Mouse (Mus musculus) testis, adult 2 months (tissue): ENCODE measurements at regions not wholly inside any gene's neighbourhood (a gene's known extent, or its start where the extent isn't known, plus 50 kb on each side); places are given as distances from the start of the nearest gene placed in this dataset.
"Not testable (repeated sequence)": the region's sequence is repeated elsewhere in the genome, so short reads cannot be mapped to it uniquely, and the experiment has no call there.

ENCODE experiments used
- H3K27ac ChIP-seq: fragments of 200-500 bp; 2 replicates; pipeline ENCODE4 v1.5.1; 2012; ENCODE audit warnings: low read depth, low read length; ENCODE audit not compliant: control insufficient read depth, insufficient read depth
- H3K27me3 ChIP-seq: fragments of 200-500 bp; 2 replicates; pipeline ENCODE4 v1.6.1; 2012; ENCODE audit warnings: mild to moderate bottlenecking, low read length, moderate library complexity; ENCODE audit not compliant: control insufficient read depth, insufficient read depth
- H3K36me3 ChIP-seq: fragments of 200-500 bp; 2 replicates; pipeline ENCODE4 v1.6.1; 2012; ENCODE audit warnings: mild to moderate bottlenecking, low read length; ENCODE audit not compliant: control insufficient read depth, insufficient read depth
- H3K4me1 ChIP-seq: fragments of 200-500 bp; 2 replicates; pipeline ENCODE4 v1.6.1; 2012; ENCODE audit warnings: low read length; ENCODE audit not compliant: control insufficient read depth, insufficient read depth
- H3K4me3 ChIP-seq: fragments of 200-500 bp; 2 replicates; pipeline ENCODE4 v1.5.1; 2012; ENCODE audit warnings: low read depth, mild to moderate bottlenecking, low read length, moderate library complexity, mixed read lengths; ENCODE audit not compliant: control insufficient read depth
- CTCF ChIP-seq: fragments of 200-500 bp; IDR thresholded peaks from 2 replicates; pipeline ENCODE4 v1.5.1; 2012; ENCODE audit warnings: low read depth, mild to moderate bottlenecking, inconsistent platforms, low read length, moderate library complexity; ENCODE audit not compliant: control insufficient read depth, insufficient read depth, insufficient replicate concordance
- POLR2A ChIP-seq: fragments of 200-500 bp; IDR thresholded peaks from 2 replicates; pipeline ENCODE4 v1.6.1; 2012; ENCODE audit warnings: low read depth, mild to moderate bottlenecking, inconsistent platforms, low read length, moderate library complexity; ENCODE audit not compliant: control insufficient read depth

- no peak overlapping the region for H3K4me3 ChIP-seq
- H3K27ac ChIP-seq: no peak overlapping the region
- no peaks in the 10 kb centered on the region for H3K36me3 ChIP-seq
- TF ChIP-seq CTCF: no peak
- TF ChIP-seq POLR2A: no peak
- no peaks in the 10 kb centered on the region for H3K27me3 ChIP-seq
- H3K4me1 ChIP-seq: no peaks in the 10 kb centered on the region
These were observed 367.7 kb downstream of the Tox3 start for GRCm38 (mm10) chr8:89980441-89980840.

- no peaks in the 10 kb centered on the region for H3K36me3 ChIP-seq
- no peak for TF ChIP-seq CTCF
- TF ChIP-seq POLR2A: no peak
- H3K4me3 ChIP-seq: no peak overlapping the region
- H3K27me3 ChIP-seq: no peaks in the 10 kb centered on the region
- no peak overlapping the region for H3K27ac ChIP-seq
- no peaks in the 10 kb centered on the region for H3K4me1 ChIP-seq
These were observed 385.3 kb downstream of the Tox3 start for GRCm38 (mm10) chr8:89962799-89963198.

GRCm38 (mm10) chr8:89957486-89957885 lies 390.7 kb downstream of the Tox3 start:
- TF ChIP-seq CTCF: no peak
- no peak for TF ChIP-seq POLR2A

GRCm38 (mm10) chr8:89956482-89957020 lies 391.6 kb downstream of the Tox3 start:
- Histone ChIP-seq H3K4me1 (no peaks in the 10 kb centered on the region), H3K36me3 (no peaks in the 10 kb centered on the region), H3K4me3 (no peak overlapping the region), H3K27me3 (no peaks in the 10 kb centered on the region), H3K27ac (no peak overlapping the region)
- TF ChIP-seq CTCF (no peak), POLR2A (no peak)

More at GRCm38 (mm10) chr8:89957486-89957885, 390.7 kb downstream of the Tox3 start:
- Histone ChIP-seq H3K4me3 (no peak overlapping the region), H3K36me3 (no peaks in the 10 kb centered on the region), H3K27me3 (no peaks in the 10 kb centered on the region), H3K27ac (no peak overlapping the region), H3K4me1 (no peaks in the 10 kb centered on the region)

GRCm38 (mm10) chr8:89938836-89939235 lies 409.3 kb downstream of the Tox3 start:
- H3K36me3 ChIP-seq: no peaks in the 10 kb centered on the region
- H3K4me3 ChIP-seq: no peak overlapping the region
- H3K4me1 ChIP-seq: no peaks in the 10 kb centered on the region
- TF ChIP-seq CTCF: no peak
- no peak for TF ChIP-seq POLR2A
- no peak overlapping the region for H3K27ac ChIP-seq
- H3K27me3 ChIP-seq: no peaks in the 10 kb centered on the region

GRCm38 (mm10) chr8:89934521-89934920 lies 413.6 kb downstream of the Tox3 start:
- no peaks in the 10 kb centered on the region for H3K36me3 ChIP-seq
- H3K4me3 ChIP-seq: no peak overlapping the region
- TF ChIP-seq CTCF: no peak
- no peak for TF ChIP-seq POLR2A
- no peaks in the 10 kb centered on the region for H3K4me1 ChIP-seq
- no peak overlapping the region for H3K27ac ChIP-seq
- no peaks in the 10 kb centered on the region for H3K27me3 ChIP-seq

- no peak for TF ChIP-seq POLR2A
- no peak for TF ChIP-seq CTCF
- Histone ChIP-seq H3K27me3 (no peaks in the 10 kb centered on the region), H3K27ac (no peak overlapping the region), H3K4me1 (no peaks in the 10 kb centered on the region), H3K36me3 (no peaks in the 10 kb centered on the region), H3K4me3 (no peak overlapping the region)
These were observed 421.4 kb downstream of the Tox3 start for GRCm38 (mm10) chr8:89926666-89927232.

- H3K4me1 ChIP-seq, H3K36me3 ChIP-seq, H3K4me3 ChIP-seq, H3K27me3 ChIP-seq, H3K27ac ChIP-seq: not testable (repeated sequence)
These were observed 423.4 kb downstream of the Tox3 start for GRCm38 (mm10) chr8:89924697-89925096.
